Mouse (Mus musculus) myocyte (in vitro differentiated cells): ENCODE measurements around the gene Plscr2. TPM values are rescaled to one million over a fixed set of nuclear protein-coding genes. Genes with fewer than 3 reads are reported as not detected.

Source experiments
- H3K27me3 ChIP-seq: one replicate; pipeline ENCODE4 v1.6.1; 2011; ENCODE audit not compliant: control insufficient read depth, insufficient read depth, insufficient read length
- H3K36me3 ChIP-seq: one replicate; pipeline ENCODE4 v1.6.1; 2011; ENCODE audit not compliant: control insufficient read depth, insufficient read depth
- H3K4me2 ChIP-seq: one replicate; pipeline ENCODE4 v1.6.1; 2011; ENCODE audit warnings: low read depth, control low read depth
- H3K4me3 ChIP-seq: one replicate; pipeline ENCODE4 v1.5.1; 2011; ENCODE audit warnings: mild to moderate bottlenecking, control low read depth, moderate library complexity
- H3K79me2 ChIP-seq: one replicate; pipeline ENCODE4 v1.6.1; 2011; ENCODE audit not compliant: control insufficient read depth, insufficient read depth
- H3ac ChIP-seq: one replicate; pipeline ENCODE4 v1.6.1; 2011; ENCODE audit not compliant: control insufficient read depth, insufficient read length
- CEBPB ChIP-seq: IDR thresholded peaks from 2 replicates; pipeline ENCODE4 v1.6.1; 2011; ENCODE audit warnings: mild to moderate bottlenecking, moderate library complexity; ENCODE audit not compliant: poor library complexity, insufficient read depth, severe bottlenecking
- E2F4 ChIP-seq: IDR thresholded peaks from one replicate; pipeline ENCODE4 v1.6.1; 2011; ENCODE audit warnings: mild to moderate bottlenecking, control low read depth, moderate library complexity; ENCODE audit not compliant: insufficient read depth
- MAX ChIP-seq: IDR thresholded peaks from one replicate; pipeline ENCODE4 v1.6.1; 2011; ENCODE audit warnings: low read depth, mild to moderate bottlenecking, control low read depth
- MYOD1 ChIP-seq, 3 experiments: IDR thresholded peaks; one replicate each; pipeline ENCODE4 v1.6.1; 2011; ENCODE audit warnings: control low read depth in 2 of 3, low read depth in 2 of 3, mild to moderate bottlenecking in 2 of 3, moderate library complexity in 1 of 3; ENCODE audit not compliant: insufficient read length in 2 of 3, control insufficient read depth in 1 of 3
- MYOG ChIP-seq, 3 experiments: IDR thresholded peaks; one replicate each; pipeline ENCODE4 v1.6.1; 2011; ENCODE audit warnings: control low read depth in 2 of 3, low read depth in 2 of 3, mild to moderate bottlenecking in 2 of 3; ENCODE audit not compliant: insufficient read length in 2 of 3, control insufficient read depth in 1 of 3, insufficient read depth in 1 of 3
- POLR2A ChIP-seq: IDR thresholded peaks from one replicate; pipeline ENCODE4 v1.6.1; 2011; ENCODE audit warnings: low read depth, mild to moderate bottlenecking, control low read depth, moderate library complexity; ENCODE audit not compliant: insufficient read length
- POLR2AphosphoS2 ChIP-seq: IDR thresholded peaks from one replicate; pipeline ENCODE4 v1.6.1; 2011; ENCODE audit warnings: low read depth, control low read depth; ENCODE audit not compliant: insufficient read length
- REST ChIP-seq: IDR thresholded peaks from one replicate; pipeline ENCODE4 v1.6.1; 2011; ENCODE audit warnings: mild to moderate bottlenecking, control low read depth, moderate library complexity; ENCODE audit not compliant: insufficient read depth, insufficient read length
- SRF ChIP-seq: IDR thresholded peaks from one replicate; pipeline ENCODE4 v1.6.1; 2011; ENCODE audit warnings: low read depth; ENCODE audit not compliant: control insufficient read depth, insufficient read length
- TCF12 ChIP-seq: IDR thresholded peaks from one replicate; pipeline ENCODE4 v1.6.1; 2011; ENCODE audit warnings: mild to moderate bottlenecking, control low read depth; ENCODE audit not compliant: poor library complexity, insufficient read depth, severe bottlenecking
- TCF3 ChIP-seq: IDR thresholded peaks from one replicate; pipeline ENCODE4 v1.6.1; 2011; ENCODE audit warnings: low read depth, control low read depth; ENCODE audit not compliant: insufficient read length
- USF1 ChIP-seq: IDR thresholded peaks from one replicate; pipeline ENCODE4 v1.6.1; 2011; ENCODE audit warnings: low read depth, mild to moderate bottlenecking, control low read depth, moderate library complexity
- polyA plus RNA-seq: library from polyadenylated mRNA; unstranded; fragments of >200 nt; fragmentation: generic; extraction: Trizol; gene quantifications from one replicate; pipeline ENCODE4 v1.2.1, GENCODE M21; 2012; ENCODE audit warnings: missing spikeins

Plscr2 gene
- polyA plus RNA-seq, 1 experiment = 3.2 TPM

GRCm38 (mm10) chr9:92298288-92298687, 22.9 kb downstream of the Plscr2 start:
- no peaks in the 10 kb centered on the region for H3K79me2 ChIP-seq

GRCm38 (mm10) chr9:92301213-92301612, 25.8 kb downstream of the Plscr2 start:
- TF ChIP-seq TCF3 (no peak), MYOD1 (IDR thresholded peaks at IDR 0.05; ENCODE audit: control insufficient read depth in 1 of 3, insufficient read length in 2 of 3, low read depth in 2 of 3) (no peak), TCF12 (no peak), MYOG (IDR thresholded peaks at IDR 0.05; ENCODE audit: control insufficient read depth in 1 of 3, insufficient read depth in 1 of 3, insufficient read length in 2 of 3, low read depth in 2 of 3) (no peak)
- Histone ChIP-seq H3K4me2 (no peak overlapping the region), H3K4me3 (no peak overlapping the region), H3K79me2 (no peaks in the 10 kb centered on the region), H3K36me3 (no peaks in the 10 kb centered on the region), H3ac (no peak overlapping the region), H3K27me3 (no peaks in the 10 kb centered on the region)

More at GRCm38 (mm10) chr9:92298288-92298687, 22.9 kb downstream of the Plscr2 start:
- no peak overlapping the region for H3ac ChIP-seq
- H3K36me3 ChIP-seq = no peaks in the 10 kb centered on the region
- no peak overlapping the region for H3K4me3 ChIP-seq
- no peaks in the 10 kb centered on the region for H3K27me3 ChIP-seq
- H3K4me2 ChIP-seq = no peak overlapping the region
- TF ChIP-seq TCF12 = no peak
- no peak for TF ChIP-seq USF1
- no peak for TF ChIP-seq MYOG (IDR thresholded peaks at IDR 0.05; ENCODE audit: control insufficient read depth in 1 of 3, insufficient read depth in 1 of 3, insufficient read length in 2 of 3, low read depth in 2 of 3)
- TF ChIP-seq MYOD1 (IDR thresholded peaks at IDR 0.05; ENCODE audit: control insufficient read depth in 1 of 3, insufficient read length in 2 of 3, low read depth in 2 of 3) = no peak
- no peak for TF ChIP-seq CEBPB
- TF ChIP-seq POLR2A = no peak
- TF ChIP-seq POLR2AphosphoS2 = no peak
- no peak for TF ChIP-seq MAX
- TF ChIP-seq SRF = no peak

GRCm38 (mm10) chr9:92305075-92305474, 29.7 kb downstream of the Plscr2 start:
- no peak for TF ChIP-seq MAX
- no peak overlapping the region for H3K4me3 ChIP-seq
- no peak overlapping the region for H3ac ChIP-seq
- H3K36me3 ChIP-seq = no peaks in the 10 kb centered on the region
- H3K4me2 ChIP-seq = no peak overlapping the region
- no peaks in the 10 kb centered on the region for H3K27me3 ChIP-seq
- H3K79me2 ChIP-seq = no peaks in the 10 kb centered on the region

- Histone ChIP-seq H3K4me3 (no peak overlapping the region), H3ac (no peak overlapping the region), H3K36me3 (no peaks in the 10 kb centered on the region), H3K79me2 (no peaks in the 10 kb centered on the region), H3K4me2 (no peak overlapping the region), H3K27me3 (no peaks in the 10 kb centered on the region)
- TF ChIP-seq MYOD1 (IDR thresholded peaks at IDR 0.05; ENCODE audit: control insufficient read depth in 1 of 3, insufficient read length in 2 of 3, low read depth in 2 of 3) (no peak), SRF (no peak), MAX (no peak), USF1 (no peak), REST (no peak), POLR2A (no peak)
Observed at GRCm38 (mm10) chr9:92305620-92306220, 30.3 kb downstream of the Plscr2 start.

- no peak within 1 kb of the TSS for H3K4me2 ChIP-seq
- H3K79me2 ChIP-seq = no peaks in the 10 kb centered on the region
- H3ac ChIP-seq = no peak within 1 kb of the TSS
- no peaks in the 10 kb centered on the region for H3K27me3 ChIP-seq
- H3K4me3 ChIP-seq = no peak within 1 kb of the TSS
- TF ChIP-seq SRF (no peak), CEBPB (no peak), TCF12 (no peak), POLR2AphosphoS2 (no peak), MYOG (IDR thresholded peaks at IDR 0.05; ENCODE audit: control insufficient read depth in 1 of 3, insufficient read depth in 1 of 3, insufficient read length in 2 of 3, low read depth in 2 of 3) (no peak), REST (no peak), E2F4 (no peak), USF1 (no peak), MYOD1 (IDR thresholded peaks at IDR 0.05; ENCODE audit: control insufficient read depth in 1 of 3, insufficient read length in 2 of 3, low read depth in 2 of 3) (no peak), POLR2A (no peak), MAX (no peak), TCF3 (no peak)
- no peaks in the 10 kb centered on the region for H3K36me3 ChIP-seq
Observed at GRCm38 (mm10) chr9:92309077-92309476, 33.7 kb downstream of the Plscr2 start, which contains the start of gene 1700057G04Rik. Gene 1700057G04Rik (plus strand): TSS chr9:92309377.
